Mouse (Mus musculus) forebrain, embryonic 11.5 days (tissue): ENCODE data around the gene Cmtr2. TPM values are rescaled to one million over a fixed set of nuclear protein-coding genes. Genes with fewer than 3 reads are reported as not detected.

Source experiments
- ATAC-seq: fragments of 200-750 bp; cut with Nextera tagmentation; replicated peaks from 2 replicates; pipeline ENCODE4 v1.8.0; 2017; ENCODE audit warnings: moderate TSS enrichment; ENCODE audit not compliant: low FRiP score
- DNase-seq: peaks from one replicate; pipeline ENCODE4 v3.0.0-alpha.2; 2017; ENCODE audit warnings: low spot score
- H3K27ac ChIP-seq: fragments of 300-500 bp; sonication (generic); 2 replicates; pipeline ENCODE4 v1.5.1; 2014; ENCODE audit warnings: low read depth, low read length
- H3K27me3 ChIP-seq: fragments of 300-500 bp; sonication (generic); 2 replicates; pipeline ENCODE4 v1.6.1; 2014; ENCODE audit warnings: mild to moderate bottlenecking, low read length, mixed read lengths; ENCODE audit not compliant: control insufficient read depth, insufficient read depth
- H3K36me3 ChIP-seq: fragments of 300-500 bp; sonication (generic); 2 replicates; pipeline ENCODE4 v1.6.1; 2014; ENCODE audit warnings: mild to moderate bottlenecking, low read length, moderate library complexity, mixed read lengths; ENCODE audit not compliant: control insufficient read depth, insufficient read depth
- H3K4me1 ChIP-seq: fragments of 300-500 bp; sonication (generic); replicated peaks from 2 replicates; pipeline ENCODE4 v1.6.1; 2014; ENCODE audit warnings: low read length, mixed read lengths; ENCODE audit not compliant: control insufficient read depth, insufficient read depth
- H3K4me2 ChIP-seq: fragments of 300-500 bp; sonication (generic); 2 replicates; pipeline ENCODE4 v1.6.1; 2014; ENCODE audit warnings: low read depth, mild to moderate bottlenecking, low read length, moderate library complexity, mixed read lengths; ENCODE audit not compliant: severe bottlenecking
- H3K4me3 ChIP-seq: fragments of 300-500 bp; sonication (generic); 2 replicates; pipeline ENCODE4 v1.5.1; 2014; ENCODE audit warnings: low read depth, low read length
- H3K9ac ChIP-seq: fragments of 300-500 bp; sonication (generic); 2 replicates; pipeline ENCODE4 v1.6.1; 2014; ENCODE audit warnings: low read length
- H3K9me3 ChIP-seq: fragments of 300-500 bp; sonication (generic); 2 replicates; pipeline ENCODE4 v1.6.1; 2016; ENCODE audit warnings: low read length, mixed read lengths; ENCODE audit not compliant: control insufficient read depth
- WGBS: fragments of 180-500 bp; shearing (Covaris S2); extraction: QIAGEN DNeasy Blood & Tissue Kit; methylation state at CpG from one replicate; pipeline ENCODE4 v1.1.7; 2014; 5-methylcytosine and 5-hydroxymethylcytosine counted together
- polyA plus RNA-seq: library from polyadenylated mRNA; unstranded; fragments of >200 nt; fragmentation: Nextera tagmentation; extraction: Ambion mirVana; gene quantifications from 2 replicates; pipeline ENCODE4 v1.2.1, GENCODE M21; 2014

Gene Cmtr2
- polyA plus RNA-seq, 1 experiment from 2014 or later: 12.1 TPM

- DNase-seq (peak; percentile 53), ATAC-seq (0 out of 2 replicates have a peak, but pooled peaks have one; percentile 64)
- Histone ChIP-seq H3K9ac (peak overlapping the region; percentile 63), H3K27ac (no peak overlapping the region), H3K4me1 (0 out of 2 replicates have a peak, but pooled peaks cover 4% of the 10 kb centered on the region), H3K9me3 (no peaks in the 10 kb centered on the region), H3K4me3 (peak overlapping the region; percentile 42), H3K4me2 (peak overlapping the region; percentile 77), H3K36me3 (no peaks in the 10 kb centered on the region), H3K27me3 (no peaks in the 10 kb centered on the region)
- WGBS: 11% methylated on average over 12 of the region's 12 CpGs
Measured at GRCm38 (mm10) chr8:110267268-110267667, 51.8 kb downstream of the Cmtr2 start.

DNA sequence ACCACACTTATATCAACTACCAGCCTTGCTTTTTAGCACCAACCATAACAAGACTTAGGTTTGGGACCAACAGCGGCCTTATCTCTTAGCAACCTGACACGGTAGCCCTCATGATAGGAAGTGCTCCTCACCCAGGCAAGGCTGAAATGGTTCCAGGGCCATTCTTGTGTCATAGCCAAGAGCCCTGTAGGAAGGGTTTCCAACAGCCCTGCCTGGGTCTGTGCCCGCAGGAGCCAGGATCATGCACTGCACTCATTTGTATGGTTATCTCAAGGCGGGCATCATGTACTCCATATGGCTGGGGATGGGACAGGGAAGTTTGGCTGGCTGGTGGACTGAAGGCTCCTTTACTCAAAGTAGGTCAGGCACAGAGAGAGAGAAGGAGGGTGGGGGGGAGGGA, 55.2 kb downstream of the Cmtr2 start:
- Histone ChIP-seq H3K36me3 (no peaks in the 10 kb centered on the region), H3K27ac (no peak overlapping the region), H3K9me3 (no peaks in the 10 kb centered on the region), H3K27me3 (no peaks in the 10 kb centered on the region), H3K4me3 (no peak overlapping the region), H3K4me2 (no peak overlapping the region), H3K4me1 (peaks cover 4% of the 10 kb centered on the region; the same call in 1 of the 2 replicates), H3K9ac (no peak overlapping the region)
- DNase-seq (no peak), ATAC-seq (no peak)
- 91% methylated on average over 4 of the region's 4 CpGs for WGBS

- WGBS: 74% methylated on average over 2 of the region's 2 CpGs
- no peaks in the 10 kb centered on the region; the same call in 1 of the 2 replicates for H3K4me1 ChIP-seq
- no peak overlapping the region for H3K9ac ChIP-seq
- no peaks in the 10 kb centered on the region for H3K9me3 ChIP-seq
- H3K27ac ChIP-seq: no peak overlapping the region
- no peaks in the 10 kb centered on the region for H3K27me3 ChIP-seq
- H3K4me3 ChIP-seq: no peak overlapping the region
- H3K4me2 ChIP-seq: no peak overlapping the region
- DNase-seq (no peak), ATAC-seq (no peak)
- no peaks in the 10 kb centered on the region for H3K36me3 ChIP-seq
Measured at GRCm38 (mm10) chr8:110273394-110273793, 57.9 kb downstream of the Cmtr2 start.

Other genes starting within 250 kb of the Cmtr2 start
- gene Tat, start 225.2 kb upstream of the Cmtr2 start, polyA plus RNA-seq: not detected in 2 replicates
- not detected in 2 replicates for gene Chst4, start 175.9 kb upstream of the Cmtr2 start, polyA plus RNA-seq
- gene Zfp612, start 135.9 kb upstream of the Cmtr2 start, polyA plus RNA-seq: 11.0 and 11.8 TPM in 2 replicates
- gene Gm21964, start 114.5 kb upstream of the Cmtr2 start, polyA plus RNA-seq: not detected in 2 replicates
- gene Gm17720, start 112.9 kb upstream of the Cmtr2 start, polyA plus RNA-seq: not detected in 2 replicates
- 29.0 and 29.4 TPM in 2 replicates for gene Calb2, start 47.5 kb upstream of the Cmtr2 start, polyA plus RNA-seq
- 0.05 and 0.15 TPM in 2 replicates for gene Hydin, start 51.3 kb downstream of the Cmtr2 start, polyA plus RNA-seq